Mouse (Mus musculus): ENCODE measurements around the gene Mrm3. TPM values are rescaled to one million over a fixed set of nuclear protein-coding genes. Genes with fewer than 3 reads are reported as not detected.

The Mrm3 gene
- polyA plus RNA-seq (2012; rRNA removed), result 11.9 and 15.2 TPM in 2 replicates
- polyA plus RNA-seq (2014; fragmentation: Nextera tagmentation; extraction: Ambion mirVana), result 20.8 and 20.9 TPM in 2 replicates

GRCm38 (mm10) chr11:76242901-76243810, at the start of gene Mrm3, which contains the start of gene Glod4:
Mrm3 (plus strand) TSS chr11:76243715.
Glod4 (minus strand) TSS chr11:76243725.
- under 1% methylated on average over 50 of the region's 61 CpGs for WGBS
- Histone ChIP-seq H3K36me3 (ENCODE audit: control insufficient read depth, insufficient read depth, low read length) (peaks cover 22% of the 10 kb centered on the region), H3K4me1 (ENCODE audit: control insufficient read depth, insufficient read depth, low read length) (peaks cover 8% of the 10 kb centered on the region), H3K27me3 (ENCODE audit: control insufficient read depth, insufficient read depth, low read length) (no peaks in the 10 kb centered on the region), H3K4me3 (replicated peaks; ENCODE audit: low read length) (peak within 1 kb of the TSS; percentile 85), H3K9ac (ENCODE audit: low read depth, low read length, severe bottlenecking) (peak within 1 kb of the TSS; percentile 76), H3K27ac (replicated peaks; ENCODE audit: low read depth, low read length) (peak within 1 kb of the TSS; percentile 76), H3K9me3 (ENCODE audit: control insufficient read depth, low read length) (no peaks in the 10 kb centered on the region), H3K4me2 (replicated peaks; ENCODE audit: low read depth, low read length, severe bottlenecking) (peak within 1 kb of the TSS; percentile 56)
- peak; percentile 78; the same call in 1 of the 2 replicates for TF ChIP-seq POLR2A (IDR thresholded peaks at IDR 0.05; ENCODE audit: borderline replicate concordance, extremely low read depth, insufficient read depth, insufficient read length)
- DNase-seq (ENCODE audit: low spot score), result peak; percentile 93
- ATAC-seq (ENCODE audit: low FRiP score, low read depth), result peak; percentile 91

GRCm38 (mm10) chr11:76196275-76196976, 47.1 kb upstream of the Mrm3 start:
- H3K27ac ChIP-seq (replicated peaks; ENCODE audit: low read depth, low read length), result no peak overlapping the region
- H3K4me2 ChIP-seq (replicated peaks; ENCODE audit: low read depth, low read length, severe bottlenecking), result no peak overlapping the region
- DNase-seq (ENCODE audit: low spot score) (no peak), ATAC-seq (ENCODE audit: low FRiP score, low read depth) (no peak)
- no peaks in the 10 kb centered on the region for H3K36me3 ChIP-seq (ENCODE audit: control insufficient read depth, insufficient read depth, low read length)
- no peak overlapping the region for H3K4me3 ChIP-seq (replicated peaks; ENCODE audit: low read length)
- no peak for TF ChIP-seq POLR2A (IDR thresholded peaks at IDR 0.05; ENCODE audit: borderline replicate concordance, extremely low read depth, insufficient read depth, insufficient read length)
- 56% methylated on average over 8 of the region's 8 CpGs for WGBS
- H3K9ac ChIP-seq (ENCODE audit: low read depth, low read length, severe bottlenecking), result no peak overlapping the region
- H3K4me1 ChIP-seq (ENCODE audit: control insufficient read depth, insufficient read depth, low read length), result 0 out of 2 replicates have a peak, but pooled peaks cover 3% of the 10 kb centered on the region
- no peaks in the 10 kb centered on the region for H3K9me3 ChIP-seq (ENCODE audit: control insufficient read depth, low read length)
- no peaks in the 10 kb centered on the region for H3K27me3 ChIP-seq (ENCODE audit: control insufficient read depth, insufficient read depth, low read length)

- no peak overlapping the region for H3K4me2 ChIP-seq (replicated peaks; ENCODE audit: low read depth, low read length, severe bottlenecking)
- no peak overlapping the region for H3K4me3 ChIP-seq (replicated peaks; ENCODE audit: low read length)
- 64% methylated on average over 8 of the region's 8 CpGs for WGBS
- no peak overlapping the region for H3K27ac ChIP-seq (replicated peaks; ENCODE audit: low read depth, low read length)
- DNase-seq (ENCODE audit: low spot score) (no peak), ATAC-seq (ENCODE audit: low FRiP score, low read depth) (no peak)
- no peaks in the 10 kb centered on the region for H3K36me3 ChIP-seq (ENCODE audit: control insufficient read depth, insufficient read depth, low read length)
- H3K9me3 ChIP-seq (ENCODE audit: control insufficient read depth, low read length), result no peaks in the 10 kb centered on the region
- H3K4me1 ChIP-seq (ENCODE audit: control insufficient read depth, insufficient read depth, low read length), result 0 out of 2 replicates have a peak, but pooled peaks cover 3% of the 10 kb centered on the region
- no peak for TF ChIP-seq POLR2A (IDR thresholded peaks at IDR 0.05; ENCODE audit: borderline replicate concordance, extremely low read depth, insufficient read depth, insufficient read length)
- H3K9ac ChIP-seq (ENCODE audit: low read depth, low read length, severe bottlenecking), result no peak overlapping the region
- H3K27me3 ChIP-seq (ENCODE audit: control insufficient read depth, insufficient read depth, low read length), result no peaks in the 10 kb centered on the region
Measured at GRCm38 (mm10) chr11:76196977-76197469, 46.5 kb upstream of the Mrm3 start.

GRCm38 (mm10) chr11:76201761-76202674, 41.5 kb upstream of the Mrm3 start:
- Histone ChIP-seq H3K4me3 (replicated peaks; ENCODE audit: low read length) (peak overlapping the region; percentile 94), H3K9ac (ENCODE audit: low read depth, low read length, severe bottlenecking) (peak overlapping the region; percentile 78), H3K4me2 (replicated peaks; ENCODE audit: low read depth, low read length, severe bottlenecking) (peak overlapping the region; percentile 81), H3K4me1 (ENCODE audit: control insufficient read depth, insufficient read depth, low read length) (peaks cover 8% of the 10 kb centered on the region; the same call in 1 of the 2 replicates), H3K27me3 (ENCODE audit: control insufficient read depth, insufficient read depth, low read length) (no peaks in the 10 kb centered on the region), H3K36me3 (ENCODE audit: control insufficient read depth, insufficient read depth, low read length) (peaks cover 26% of the 10 kb centered on the region), H3K27ac (replicated peaks; ENCODE audit: low read depth, low read length) (peak overlapping the region; percentile 59; the same call in 1 of the 2 replicates), H3K9me3 (ENCODE audit: control insufficient read depth, low read length) (no peaks in the 10 kb centered on the region)
- TF ChIP-seq POLR2A (IDR thresholded peaks at IDR 0.05; ENCODE audit: borderline replicate concordance, extremely low read depth, insufficient read depth, insufficient read length), result peak; percentile 63; the same call in 1 of the 2 replicates
- DNase-seq (ENCODE audit: low spot score) (peak; percentile 83), ATAC-seq (ENCODE audit: low FRiP score, low read depth) (peak; percentile 96)
- WGBS, result under 1% methylated on average over 46 of the region's 90 CpGs
